Mouse (Mus musculus) embryonic facial prominence, embryonic 11.5 days (tissue): ENCODE data around the gene Odf3l2. TPM values are rescaled to one million over a fixed set of nuclear protein-coding genes. Genes with fewer than 3 reads are reported as not detected.

Experiments
- ATAC-seq: fragments of 200-750 bp; cut with Nextera tagmentation; replicated peaks from 2 replicates; pipeline ENCODE4 v1.8.0; 2017; ENCODE audit warnings: low read depth; ENCODE audit not compliant: insufficient number of reproducible peaks, low FRiP score, low TSS enrichment
- DNase-seq: peaks from one replicate; pipeline ENCODE4 v3.0.0-alpha.2; 2015; ENCODE audit warnings: low spot score
- H3K27ac ChIP-seq: fragments of 300-500 bp; sonication (generic); replicated peaks from 2 replicates; pipeline ENCODE4 v1.5.1; 2014; ENCODE audit warnings: mild to moderate bottlenecking, low read depth, low read length, control low read depth
- H3K27me3 ChIP-seq: fragments of 300-500 bp; sonication (generic); 2 replicates; pipeline ENCODE4 v1.6.1; 2014; ENCODE audit warnings: mild to moderate bottlenecking, low read length, moderate library complexity, mixed read lengths; ENCODE audit not compliant: control insufficient read depth, insufficient read depth
- H3K36me3 ChIP-seq: fragments of 300-500 bp; sonication (generic); replicated peaks from 2 replicates; pipeline ENCODE4 v1.6.1; 2014; ENCODE audit warnings: low read depth, mild to moderate bottlenecking, low read length, moderate library complexity, mixed read lengths; ENCODE audit not compliant: control insufficient read depth, insufficient read depth
- H3K4me1 ChIP-seq: fragments of 300-500 bp; sonication (generic); 2 replicates; pipeline ENCODE4 v1.6.1; 2014; ENCODE audit warnings: low read length, mixed read lengths; ENCODE audit not compliant: control insufficient read depth, insufficient read depth
- H3K4me2 ChIP-seq: fragments of 300-500 bp; sonication (generic); 2 replicates; pipeline ENCODE4 v1.6.1; 2014; ENCODE audit warnings: low read depth, mild to moderate bottlenecking, control low read depth, low read length, moderate library complexity
- H3K4me3 ChIP-seq: fragments of 300-500 bp; sonication (generic); 2 replicates; pipeline ENCODE4 v1.5.1; 2014; ENCODE audit warnings: low read depth, low read length, control low read depth
- H3K9ac ChIP-seq: fragments of 300-500 bp; sonication (generic); replicated peaks from 2 replicates; pipeline ENCODE4 v1.6.1; 2014; ENCODE audit warnings: mild to moderate bottlenecking, control low read depth, low read length
- H3K9me3 ChIP-seq: fragments of 300-500 bp; sonication (generic); replicated peaks from 2 replicates; pipeline ENCODE4 v1.6.1; 2016; ENCODE audit warnings: mild to moderate bottlenecking, low read length, inconsistent platforms, mixed read lengths; ENCODE audit not compliant: control insufficient read depth
- WGBS: fragments of 180-500 bp; shearing (Covaris S2); extraction: QIAGEN DNeasy Blood & Tissue Kit; methylation state at CpG from one replicate; pipeline ENCODE4 v1.1.7; 2014; 5-methylcytosine and 5-hydroxymethylcytosine counted together
- polyA plus RNA-seq: library from polyadenylated mRNA; unstranded; fragments of >200 nt; fragmentation: Nextera tagmentation; extraction: Ambion mirVana; gene quantifications from 2 replicates; pipeline ENCODE4 v1.2.1, GENCODE M21; 2014

Odf3l2 gene
- polyA plus RNA-seq, 1 experiment from 2014 or later = not detected

DNA sequence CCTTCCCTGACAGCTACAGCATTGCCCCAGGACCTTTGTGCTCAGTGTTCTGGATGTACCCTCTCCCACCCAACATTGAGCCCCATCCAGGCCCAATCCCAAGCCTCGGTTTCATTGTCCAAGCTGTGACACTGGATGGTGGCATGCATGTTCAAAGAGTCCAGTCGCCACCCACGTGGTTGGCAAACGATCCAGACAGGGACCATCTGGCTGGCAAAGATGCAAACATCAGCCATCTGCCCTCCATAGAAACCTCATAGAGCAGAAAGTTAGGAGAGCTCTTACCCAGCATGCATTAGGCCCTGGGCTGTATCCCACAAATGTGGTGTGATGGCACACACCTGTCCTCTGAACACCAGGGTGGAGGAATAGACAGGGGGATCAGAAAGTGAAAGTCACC is 14.1 kb downstream of the Odf3l2 start:
- no peak for DNase-seq
- Histone ChIP-seq H3K4me3 (no peak overlapping the region), H3K36me3 (no peaks in the 10 kb centered on the region), H3K27me3 (no peaks in the 10 kb centered on the region), H3K9ac (no peak overlapping the region), H3K4me1 (no peaks in the 10 kb centered on the region), H3K27ac (no peak overlapping the region), H3K9me3 (no peaks in the 10 kb centered on the region), H3K4me2 (no peak overlapping the region)
- WGBS = 81% methylated on average over 4 of the region's 4 CpGs
- ATAC-seq = no peak

DNA sequence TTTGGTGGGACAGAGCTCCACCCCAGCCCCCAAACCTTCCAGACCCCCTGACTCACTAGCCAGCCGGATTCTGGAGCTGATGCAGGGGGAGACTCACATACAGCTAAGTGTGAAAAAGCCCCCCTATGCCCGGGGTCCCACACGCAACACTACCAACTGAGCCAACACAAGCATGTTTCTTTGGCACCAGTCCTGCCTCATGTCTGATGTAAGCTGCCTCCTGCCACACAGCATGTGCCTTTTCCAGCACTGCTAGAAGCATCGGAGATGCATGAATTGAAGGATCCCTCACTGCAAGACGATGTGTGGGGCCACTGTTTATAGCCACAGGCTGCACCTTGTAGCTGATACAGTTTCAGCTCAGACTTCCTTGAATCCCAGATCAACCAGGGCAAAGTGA is 17.2 kb downstream of the Odf3l2 start:
- H3K27ac ChIP-seq = no peak overlapping the region
- 85% methylated on average over 5 of the region's 5 CpGs for WGBS
- H3K9ac ChIP-seq = no peak overlapping the region
- no peaks in the 10 kb centered on the region for H3K36me3 ChIP-seq
- H3K9me3 ChIP-seq = no peaks in the 10 kb centered on the region
- no peaks in the 10 kb centered on the region for H3K27me3 ChIP-seq
- no peak overlapping the region for H3K4me2 ChIP-seq
- no peak for ATAC-seq
- no peaks in the 10 kb centered on the region for H3K4me1 ChIP-seq
- no peak overlapping the region for H3K4me3 ChIP-seq
- DNase-seq = no peak

DNA sequence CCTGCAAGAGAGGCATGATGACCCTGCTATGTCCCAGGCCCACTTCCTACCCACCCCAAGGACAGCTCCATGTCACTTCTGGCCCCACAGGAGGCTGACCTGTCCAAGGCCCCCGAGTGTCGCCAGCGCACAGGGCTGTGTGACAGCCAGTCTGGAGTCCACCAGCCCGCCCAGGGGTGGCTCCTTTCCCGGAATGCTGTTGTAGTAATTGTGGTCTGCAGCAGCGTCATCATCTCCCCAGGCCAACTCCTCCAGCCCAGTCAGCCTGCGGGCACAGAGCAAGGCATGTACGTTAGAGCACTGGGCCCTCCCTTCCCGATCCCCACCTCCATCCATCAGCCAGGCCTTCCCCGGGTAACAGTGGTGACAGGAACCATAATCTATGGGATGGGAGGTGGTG is 19.4 kb downstream of the Odf3l2 start:
- ATAC-seq (no peak), DNase-seq (no peak)
- Histone ChIP-seq H3K9ac (no peak overlapping the region), H3K27ac (no peak overlapping the region), H3K4me1 (no peaks in the 10 kb centered on the region), H3K9me3 (no peaks in the 10 kb centered on the region), H3K4me3 (no peak overlapping the region), H3K27me3 (no peaks in the 10 kb centered on the region), H3K36me3 (no peaks in the 10 kb centered on the region), H3K4me2 (no peak overlapping the region)
- 88% methylated on average over 10 of the region's 10 CpGs for WGBS

DNA sequence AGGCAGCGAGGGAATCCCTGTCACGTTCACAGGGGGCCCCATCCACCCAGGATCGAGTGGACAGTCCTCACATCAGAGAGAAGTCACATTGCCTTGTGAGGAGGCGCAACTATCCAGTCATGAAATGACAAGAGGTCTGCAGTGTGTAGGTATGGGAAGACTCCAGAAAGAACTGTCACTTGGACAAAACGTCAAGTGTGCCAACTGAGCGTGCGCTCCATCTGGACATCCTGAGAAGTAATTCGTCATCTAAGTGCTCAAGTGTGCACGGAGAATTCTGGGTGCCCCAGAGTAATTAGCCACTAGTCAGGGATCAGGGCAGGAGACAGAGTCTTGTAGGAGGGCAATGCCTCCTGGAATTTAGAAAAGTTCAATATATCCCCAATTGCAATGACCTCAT is 20.1 kb downstream of the Odf3l2 start:
- Histone ChIP-seq H3K36me3 (no peaks in the 10 kb centered on the region), H3K9ac (no peak overlapping the region), H3K9me3 (no peaks in the 10 kb centered on the region), H3K27ac (no peak overlapping the region), H3K4me3 (no peak overlapping the region), H3K4me2 (no peak overlapping the region), H3K27me3 (no peaks in the 10 kb centered on the region), H3K4me1 (no peaks in the 10 kb centered on the region)
- WGBS = 75% methylated on average over 9 of the region's 9 CpGs
- no peak for DNase-seq
- ATAC-seq = no peak

DNA sequence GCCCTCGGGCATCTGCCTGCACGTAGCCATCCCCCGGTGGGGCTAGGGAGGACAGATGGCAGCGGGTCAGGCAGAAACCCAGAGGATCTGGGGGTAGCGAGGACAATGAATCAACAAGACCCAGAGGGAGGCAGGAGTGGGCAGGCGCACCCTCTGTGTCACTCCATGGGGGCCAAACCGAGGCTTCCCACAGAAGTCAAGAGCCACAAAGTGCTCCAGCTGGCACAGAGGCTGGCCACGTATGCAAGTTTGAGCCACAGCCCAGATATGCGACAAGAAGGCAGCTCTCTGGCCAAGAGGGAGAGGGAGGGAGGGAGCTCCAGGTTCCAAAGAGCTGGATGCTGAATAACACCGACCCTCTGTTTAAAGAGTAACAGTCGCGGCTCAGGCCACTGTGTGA is 21.6 kb downstream of the Odf3l2 start:
- Histone ChIP-seq H3K4me1 (no peaks in the 10 kb centered on the region), H3K9me3 (no peaks in the 10 kb centered on the region), H3K36me3 (no peaks in the 10 kb centered on the region), H3K27me3 (no peaks in the 10 kb centered on the region), H3K27ac (no peak overlapping the region), H3K4me3 (no peak overlapping the region), H3K4me2 (no peak overlapping the region), H3K9ac (no peak overlapping the region)
- DNase-seq (no peak), ATAC-seq (no peak)
- WGBS = 74% methylated on average over 12 of the region's 12 CpGs

DNA sequence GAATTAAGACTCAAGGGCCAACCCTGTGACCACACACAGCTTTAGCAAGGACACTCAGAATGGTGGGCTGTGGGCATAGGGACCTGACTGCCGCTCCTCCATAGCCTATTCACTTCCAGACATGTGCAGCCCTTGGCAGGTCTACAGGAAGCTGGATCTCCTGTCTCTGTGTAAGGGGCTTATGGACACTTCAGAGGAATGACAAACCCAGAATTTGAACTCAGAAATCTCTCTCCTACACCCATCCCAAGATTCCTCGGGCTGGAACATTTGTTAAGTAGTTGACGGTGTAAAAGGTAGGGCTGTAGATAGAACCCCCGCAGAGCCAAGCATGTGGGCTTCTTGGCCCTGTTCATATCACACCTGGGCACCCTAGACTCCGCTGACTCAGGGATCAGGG is 29.2 kb downstream of the Odf3l2 start:
- Histone ChIP-seq H3K4me2 (no peak overlapping the region), H3K9ac (no peak overlapping the region), H3K36me3 (no peaks in the 10 kb centered on the region), H3K4me3 (no peak overlapping the region), H3K27me3 (peaks cover 22% of the 10 kb centered on the region), H3K27ac (no peak overlapping the region), H3K9me3 (no peaks in the 10 kb centered on the region), H3K4me1 (peaks cover 4% of the 10 kb centered on the region; the same call in 1 of the 2 replicates)
- no peak for DNase-seq
- WGBS = 83% methylated on average over 5 of the region's 5 CpGs
- no peak for ATAC-seq

DNA sequence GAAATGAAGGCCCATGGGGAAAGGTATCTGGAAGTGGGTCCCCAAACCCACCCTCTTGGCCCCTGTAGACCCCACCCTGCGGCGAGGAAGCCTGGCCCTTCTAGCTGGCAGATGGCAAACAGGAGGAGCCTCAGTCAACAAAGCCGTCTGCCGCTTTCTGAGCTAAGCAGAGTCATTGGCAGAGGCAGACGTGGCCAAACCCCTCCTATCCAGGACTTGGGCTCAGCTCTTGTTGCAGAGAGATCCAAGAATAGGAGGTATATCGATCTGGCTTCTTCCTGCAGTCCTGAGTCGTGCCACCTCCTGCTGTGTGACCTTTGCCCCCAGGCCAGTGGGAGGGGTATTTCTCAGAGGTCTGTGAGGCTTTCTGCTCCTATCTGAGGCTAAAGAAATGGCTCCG is 29.7 kb downstream of the Odf3l2 start:
- H3K4me3 ChIP-seq = no peak overlapping the region
- no peaks in the 10 kb centered on the region for H3K9me3 ChIP-seq
- peaks cover 26% of the 10 kb centered on the region for H3K27me3 ChIP-seq
- H3K4me1 ChIP-seq = peaks cover 4% of the 10 kb centered on the region; the same call in 1 of the 2 replicates
- no peak for DNase-seq
- 9% methylated on average over 8 of the region's 8 CpGs for WGBS
- H3K36me3 ChIP-seq = no peaks in the 10 kb centered on the region
- no peak for ATAC-seq
- H3K4me2 ChIP-seq = no peak overlapping the region
- H3K9ac ChIP-seq = no peak overlapping the region
- no peak overlapping the region for H3K27ac ChIP-seq

DNA sequence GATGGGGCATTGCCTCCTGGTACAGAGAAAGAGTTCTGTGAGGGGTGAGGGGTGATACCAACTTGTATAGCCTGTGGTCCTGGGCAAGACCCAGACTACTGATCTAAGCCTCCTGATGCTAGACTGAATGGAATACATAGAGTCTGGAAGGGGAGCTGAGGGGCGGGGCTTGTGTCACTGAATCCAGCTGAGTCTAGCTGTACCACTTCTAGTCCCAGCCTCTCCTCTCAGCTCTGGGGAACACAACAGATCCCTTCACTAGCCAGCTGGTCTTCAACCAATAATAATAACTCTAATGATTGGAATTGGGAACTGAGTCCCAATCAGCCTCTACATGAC is 31.3 kb downstream of the Odf3l2 start:
- H3K4me1 ChIP-seq = peaks cover 4% of the 10 kb centered on the region; the same call in 1 of the 2 replicates
- ATAC-seq = peak; percentile 75; the same call in 1 of the 2 replicates

More for the DNA sequence above, 31.3 kb downstream of the Odf3l2 start:
- DNase-seq = no peak
- 54% methylated on average over 1 of the region's 1 CpGs for WGBS
- H3K36me3 ChIP-seq = no peaks in the 10 kb centered on the region
- H3K4me2 ChIP-seq = peak overlapping the region; percentile 97
- H3K9me3 ChIP-seq = no peaks in the 10 kb centered on the region
- no peak overlapping the region; the same call in 1 of the 2 replicates for H3K4me3 ChIP-seq
- H3K27ac ChIP-seq = no peak overlapping the region
- H3K27me3 ChIP-seq = peaks cover 26% of the 10 kb centered on the region
- H3K9ac ChIP-seq = no peak overlapping the region
